In genomic region chr7:80057002-80057691, GRCm38 (mm10) we compare ENCODE assay signal across 8 mouse cellular contexts. TPM values are rescaled to one million over a fixed set of nuclear protein-coding genes. Genes with fewer than 3 reads are reported as not detected.
A peak's percentile ranks its signal among the peaks of the same experiment; 100 is the strongest.
DNase-seq lines count a peak whose midpoint lies in the region; ATAC-seq and TF ChIP-seq lines count a peak whose summit lies in the region.

No protein-coding gene starts in this region.

- H3K4me1 ChIP-seq in spleen, adult 2 months (ENCODE audit: control insufficient read depth, insufficient read depth, insufficient read length), result peaks cover 33% of the 10 kb centered on the region
- H3K4me1 ChIP-seq in heart, embryonic 14.5 days (ENCODE audit: control insufficient read depth in 2 of 2, insufficient read depth in 2 of 2, low read length in 2 of 2), result peaks cover 60 to 67% of the 10 kb centered on the region in 2 experiments
- H3K4me1 ChIP-seq in midbrain, embryonic 12.5 days, result peaks cover 55% of the 10 kb centered on the region

- TF ChIP-seq POLR2A in spleen, adult 2 months (IDR thresholded peaks at IDR 0.05; ENCODE audit: low read depth, low read length), result no peak

- peak overlapping the region; percentile 7; the same call in 1 of the 2 replicates for H3K27ac ChIP-seq in spleen, adult 2 months (ENCODE audit: insufficient read depth, low read length)
- H3K27ac ChIP-seq in heart, embryonic 14.5 days (replicated peaks in 1 of 2; ENCODE audit: control insufficient read depth in 1 of 2, insufficient read depth in 1 of 2, low read depth in 2 of 2, low read length in 2 of 2), result peak overlapping the region; percentile 74 to 90
- H3K27ac ChIP-seq in midbrain, embryonic 12.5 days (replicated peaks), result peak overlapping the region; percentile 77

- TF ChIP-seq CTCF in spleen, adult 2 months (IDR thresholded peaks at IDR 0.05; ENCODE audit: extremely low read depth, insufficient read depth, insufficient read length, insufficient replicate concordance), result no peak

- no peaks in the 10 kb centered on the region for H3K27me3 ChIP-seq in spleen, adult 2 months (ENCODE audit: control insufficient read depth, insufficient read depth, low read length)
- H3K27me3 ChIP-seq in heart, embryonic 14.5 days (ENCODE audit: control insufficient read depth, insufficient read depth, low read length), result no peaks in the 10 kb centered on the region
- no peaks in the 10 kb centered on the region for H3K27me3 ChIP-seq in midbrain, embryonic 12.5 days

- peak; percentile 13; the same call in 1 of the 2 replicates for ATAC-seq in heart, embryonic 14.5 days (ENCODE audit: insufficient number of reproducible peaks, insufficient read depth, low FRiP score, low read depth)
- ATAC-seq in midbrain, embryonic 12.5 days (ENCODE audit: low FRiP score, low read depth), result no peak

- DNase-seq in spleen, adult 2 months (ENCODE audit: low read depth in 1 of 2, low spot score in 2 of 2), result no peak
- DNase-seq in spleen, postnatal 10 days (ENCODE audit: low spot score in 2 of 2), result no peak
- DNase-seq in kidney, postnatal 4 days, result peak; percentile 65 to 79
- DNase-seq in embryo, embryonic 9.5 days (ENCODE audit: extremely low spot score), result no peak
- DNase-seq in thymus, adult 18-20 months, result no peak
- DNase-seq in gastrocnemius, postnatal 10 days, result no peak

- no peak overlapping the region for H3K4me3 ChIP-seq in spleen, adult 2 months (ENCODE audit: extremely low read depth, insufficient read depth, insufficient read length)
- no peak overlapping the region for H3K4me3 ChIP-seq in heart, embryonic 14.5 days (ENCODE audit: control insufficient read depth in 1 of 2, insufficient read depth in 1 of 2, low read depth in 1 of 2, low read length in 2 of 2)
- H3K4me3 ChIP-seq in midbrain, embryonic 12.5 days, result no peak overlapping the region

- no peaks in the 10 kb centered on the region for H3K9me3 ChIP-seq in heart, embryonic 14.5 days (ENCODE audit: control insufficient read depth, low read length)
- H3K9me3 ChIP-seq in midbrain, embryonic 12.5 days, result no peaks in the 10 kb centered on the region

- peak overlapping the region; percentile 37; the same call in 1 of the 2 replicates for H3K4me2 ChIP-seq in heart, embryonic 14.5 days (ENCODE audit: low read length)
- no peak overlapping the region for H3K4me2 ChIP-seq in midbrain, embryonic 12.5 days (replicated peaks)

- WGBS in spleen, adult 2 months, result 69% methylated on average over 4 of the region's 4 CpGs
- 27% methylated on average over 4 of the region's 4 CpGs for WGBS in heart, embryonic 14.5 days
- 58% methylated on average over 4 of the region's 4 CpGs for WGBS in midbrain, embryonic 12.5 days

- no peaks in the 10 kb centered on the region for H3K36me3 ChIP-seq in spleen, adult 2 months (ENCODE audit: control insufficient read depth, insufficient read depth, low read length)
- H3K36me3 ChIP-seq in heart, embryonic 14.5 days (ENCODE audit: control insufficient read depth, insufficient read depth, low read length), result peaks cover 7% of the 10 kb centered on the region; the same call in 1 of the 2 replicates
- H3K36me3 ChIP-seq in midbrain, embryonic 12.5 days, result peaks cover 4% of the 10 kb centered on the region

- H3K9ac ChIP-seq in heart, embryonic 14.5 days (ENCODE audit: low read length), result peak overlapping the region; percentile 58
- no peak overlapping the region; the same call in 1 of the 2 replicates for H3K9ac ChIP-seq in midbrain, embryonic 12.5 days (replicated peaks)

RNA-seq across cellular contexts. Expression of gene Zfp710, which starts 32.5 kb away (rescaled TPM):
- 45.3 and 57.7 TPM in 2 replicates for polyA plus RNA-seq in spleen, adult 2 months (2012; rRNA removed)
- polyA plus RNA-seq in heart, embryonic 14.5 days (2014; fragmentation: Nextera tagmentation; extraction: Ambion mirVana), result 11.5 and 12.2 TPM in 2 replicates
- polyA plus RNA-seq in midbrain, embryonic 12.5 days (2016; fragmentation: Nextera tagmentation; extraction: Ambion mirVana), result 31.1 and 32.8 TPM in 2 replicates
- total RNA-seq in gastrocnemius, postnatal 10 days (2021), result 10 to 100 TPM; 14.2 to 16.7 TPM

RNA-seq across cellular contexts. Expression of gene Idh2, which starts 58.0 kb away (rescaled TPM):
- polyA plus RNA-seq in spleen, adult 2 months (2012; rRNA removed), result 52.6 and 54.0 TPM in 2 replicates
- polyA plus RNA-seq in heart, embryonic 14.5 days (2014; fragmentation: Nextera tagmentation; extraction: Ambion mirVana), result 2,473 and 2,606 TPM in 2 replicates
- 331 and 347 TPM in 2 replicates for polyA plus RNA-seq in midbrain, embryonic 12.5 days (2016; fragmentation: Nextera tagmentation; extraction: Ambion mirVana)
- total RNA-seq in gastrocnemius, postnatal 10 days (2021), result 100 to 1,000 TPM; 244 to 271 TPM

Comparison
In these comparisons a context has a peak if more than half of its experiments do, and no peak if none do; other contexts are left out.
1. DNase-seq: peak in kidney, postnatal 4 days (2 of 2); none in spleen, adult 2 months (0 of 2), spleen, postnatal 10 days (0 of 2), embryo, embryonic 9.5 days (single experiment), thymus, adult 18-20 months (0 of 2) and gastrocnemius, postnatal 10 days (single experiment).
2. H3K27ac ChIP-seq: peak in every context shown above with its lines; median percentile 82 in heart, embryonic 14.5 days; 77 in midbrain, embryonic 12.5 days; 7 in spleen, adult 2 months.